ENCODE assay signal across 9 mouse cellular contexts in the genomic region with DNA sequence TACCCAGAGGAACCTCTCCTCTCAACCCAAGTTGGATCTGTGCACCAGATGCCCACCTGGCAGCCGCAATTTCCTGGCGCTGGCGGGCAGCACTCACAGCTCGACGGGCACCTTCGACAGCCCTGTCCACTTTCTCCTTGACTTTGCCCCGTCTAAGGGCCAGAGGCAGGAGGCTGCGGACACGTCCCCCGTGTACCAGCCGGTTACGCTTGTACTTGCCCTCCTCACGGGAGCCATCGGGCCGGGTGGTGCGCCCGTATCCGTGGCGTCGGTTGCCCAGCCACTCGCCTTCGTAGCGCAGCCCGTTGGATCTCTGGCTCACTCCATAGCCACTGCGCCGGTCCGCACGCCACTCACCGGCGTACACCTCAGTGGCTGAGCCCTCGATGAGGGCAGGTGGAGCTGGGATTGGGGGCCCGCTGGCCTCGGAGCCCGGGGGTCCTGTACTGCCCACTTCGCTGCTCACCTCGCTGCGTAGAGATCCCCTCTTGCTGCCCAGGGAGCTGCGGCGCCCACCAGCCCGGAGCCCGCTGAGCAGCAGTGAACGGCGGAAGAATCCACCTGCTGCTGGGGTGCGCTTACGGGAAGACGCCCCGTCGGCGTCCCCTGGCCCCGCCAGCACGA. TPM values are rescaled to one million over a fixed set of nuclear protein-coding genes. Genes with fewer than 3 reads are reported as not detected.
DNase-seq lines count a peak whose midpoint lies in the region; ATAC-seq and TF ChIP-seq lines count a peak whose summit lies in the region.
"Had no signal": no experiment of that assay in that cellular context is flagged by ENCODE, and none has a peak within 500 bp of the region (broad histone marks: within the 10 kb centered on the region; RNA-seq: fewer than 3 reads in every experiment).

No protein-coding gene starts in this region.

- H3K36me3 ChIP-seq in megakaryocyte, embryonic 14.5 days (replicated peaks; ENCODE audit: low read length): no peaks in the 10 kb centered on the region
- peaks cover 11% of the 10 kb centered on the region; the same call in 1 of the 2 replicates for H3K36me3 ChIP-seq in hindbrain, embryonic 15.5 days
- no peaks in the 10 kb centered on the region for H3K36me3 ChIP-seq in stomach, embryonic 14.5 days (ENCODE audit: control insufficient read depth, insufficient read depth, low read length)

- no peaks in the 10 kb centered on the region for H3K27me3 ChIP-seq in cerebellum, adult 2 months (ENCODE audit: control insufficient read depth, insufficient read depth, low read length)
- H3K27me3 ChIP-seq in megakaryocyte, embryonic 14.5 days (replicated peaks): peaks cover 90% of the 10 kb centered on the region
- H3K27me3 ChIP-seq in hindbrain, embryonic 15.5 days: no peaks in the 10 kb centered on the region
- peaks cover 15% of the 10 kb centered on the region for H3K27me3 ChIP-seq in stomach, embryonic 14.5 days (ENCODE audit: control insufficient read depth, insufficient read depth, low read length)

- H3K9me3 ChIP-seq in megakaryocyte, embryonic 14.5 days: peaks cover 6% of the 10 kb centered on the region; the same call in 1 of the 2 replicates
- H3K9me3 ChIP-seq in hindbrain, embryonic 15.5 days: no peaks in the 10 kb centered on the region
- no peaks in the 10 kb centered on the region for H3K9me3 ChIP-seq in stomach, embryonic 14.5 days (ENCODE audit: control insufficient read depth, low read depth, low read length)

- H3K4me3 ChIP-seq in cerebellum, adult 2 months (replicated peaks; ENCODE audit: insufficient read depth, low read depth, low read length): peak overlapping the region; percentile 11
- peak overlapping the region; percentile 92 for H3K4me3 ChIP-seq in megakaryocyte, embryonic 14.5 days (replicated peaks)
- peak overlapping the region; percentile 76 for H3K4me3 ChIP-seq in hindbrain, embryonic 15.5 days
- no peak overlapping the region for H3K4me3 ChIP-seq in stomach, embryonic 14.5 days (ENCODE audit: low read depth, low read length)

- TF ChIP-seq CTCF in cerebellum, adult 2 months (IDR thresholded peaks at IDR 0.05; ENCODE audit: borderline replicate concordance, insufficient read depth, low read depth, low read length): no peak

- ATAC-seq in megakaryocyte, adult 5-6 weeks (ENCODE audit: poor library complexity, severe bottlenecking): no peak
- ATAC-seq in hindbrain, embryonic 15.5 days (ENCODE audit: low FRiP score, low read depth): no peak
- ATAC-seq in stomach, embryonic 14.5 days (ENCODE audit: insufficient number of reproducible peaks, insufficient read depth, low FRiP score, low read depth): no peak

- WGBS in cerebellum, adult 2 months: 49% methylated on average over 51 of the region's 51 CpGs
- 69% methylated on average over 51 of the region's 51 CpGs for WGBS in hindbrain, embryonic 15.5 days
- 69% methylated on average over 50 of the region's 51 CpGs for WGBS in stomach, embryonic 14.5 days

- peak overlapping the region; percentile 74 for H3K4me2 ChIP-seq in hindbrain, embryonic 15.5 days
- H3K4me2 ChIP-seq in stomach, embryonic 14.5 days (replicated peaks; ENCODE audit: low read depth, low read length): peak overlapping the region; percentile 99; the same call in 1 of the 2 replicates

- peak overlapping the region; percentile 70 for H3K27ac ChIP-seq in cerebellum, adult 2 months (ENCODE audit: insufficient read depth, low read length)
- H3K27ac ChIP-seq in hindbrain, embryonic 15.5 days (replicated peaks): no peak overlapping the region
- no peak overlapping the region for H3K27ac ChIP-seq in stomach, embryonic 14.5 days (ENCODE audit: low read length)

- H3K4me1 ChIP-seq in cerebellum, adult 2 months (ENCODE audit: control insufficient read depth, insufficient read depth, low read length): peaks cover 47% of the 10 kb centered on the region
- peaks cover 70% of the 10 kb centered on the region for H3K4me1 ChIP-seq in megakaryocyte, embryonic 14.5 days
- peaks cover 80% of the 10 kb centered on the region for H3K4me1 ChIP-seq in hindbrain, embryonic 15.5 days (replicated peaks)
- peaks cover 24% of the 10 kb centered on the region; the same call in 1 of the 2 replicates for H3K4me1 ChIP-seq in stomach, embryonic 14.5 days (ENCODE audit: control insufficient read depth, insufficient read depth, low read length)

- TF ChIP-seq POLR2A in cerebellum, adult 2 months (IDR thresholded peaks at IDR 0.05; ENCODE audit: borderline replicate concordance, insufficient read depth, low read length): no peak

- peak; percentile 51 to 64 for DNase-seq in cerebellum, adult 2 months
- no peak for DNase-seq in cerebellum, postnatal 4 days (ENCODE audit: low spot score in 2 of 2)
- no peak for DNase-seq in gastrocnemius, postnatal 25 days
- no peak for DNase-seq in embryo, embryonic 11 days
- DNase-seq: adrenal gland, adult 8-10 months had no signal

- H3K9ac ChIP-seq in hindbrain, embryonic 15.5 days: peak overlapping the region; percentile 93
- H3K9ac ChIP-seq in stomach, embryonic 14.5 days (replicated peaks; ENCODE audit: low read depth, low read length): no peak overlapping the region

RNA-seq across cellular contexts. Expression of a gene that starts 3.3 kb away (rescaled TPM):
- polyA plus RNA-seq in cerebellum, adult 2 months (2012; rRNA removed): 204 and 227 TPM in 2 replicates
- polyA plus RNA-seq in megakaryocyte, embryonic 14.5 days (2012; ENCODE audit: insufficient read depth, low replicate concordance): 0.21 and 1.4 TPM in 2 replicates
- total RNA-seq in megakaryocyte, adult 5-6 weeks (2015): not detected in 2 replicates
- total RNA-seq in megakaryocyte, adult 5-6 weeks (2017): not detected in 2 replicates
- 33.6 and 40.7 TPM in 2 replicates for polyA plus RNA-seq in hindbrain, embryonic 15.5 days (2015; fragmentation: Nextera tagmentation; extraction: Ambion mirVana)
- polyA plus RNA-seq in stomach, embryonic 14.5 days (2014; fragmentation: Nextera tagmentation; extraction: Ambion mirVana): 2.6 and 2.7 TPM in 2 replicates
- total RNA-seq in gastrocnemius, postnatal 25 days (2021): under 1 TPM; 0.28 to 0.35 TPM

RNA-seq across cellular contexts. Expression of a gene that starts 7.1 kb away (rescaled TPM):
- 18.6 and 19.1 TPM in 2 replicates for polyA plus RNA-seq in cerebellum, adult 2 months (2012; rRNA removed)
- 8.5 and 13.4 TPM in 2 replicates for polyA plus RNA-seq in megakaryocyte, embryonic 14.5 days (2012; ENCODE audit: insufficient read depth, low replicate concordance)
- total RNA-seq in megakaryocyte, adult 5-6 weeks (2015): 43.2 and 46.7 TPM in 2 replicates
- total RNA-seq in megakaryocyte, adult 5-6 weeks (2017): 11.8 and 18.3 TPM in 2 replicates
- polyA plus RNA-seq in hindbrain, embryonic 15.5 days (2015; fragmentation: Nextera tagmentation; extraction: Ambion mirVana): 7.3 and 7.9 TPM in 2 replicates
- polyA plus RNA-seq in stomach, embryonic 14.5 days (2014; fragmentation: Nextera tagmentation; extraction: Ambion mirVana): 28.7 and 30.8 TPM in 2 replicates
- total RNA-seq in gastrocnemius, postnatal 25 days (2021): 1 to 10 TPM; 4.8 to 5.7 TPM

RNA-seq across cellular contexts. Expression of a gene that starts 18.9 kb away (rescaled TPM):
- polyA plus RNA-seq in cerebellum, adult 2 months (2012; rRNA removed): 12.8 and 13.8 TPM in 2 replicates
- 2.4 and 2.9 TPM in 2 replicates for polyA plus RNA-seq in megakaryocyte, embryonic 14.5 days (2012; ENCODE audit: insufficient read depth, low replicate concordance)
- 5.4 and 6.9 TPM in 2 replicates for total RNA-seq in megakaryocyte, adult 5-6 weeks (2015)
- 5.9 and 7.2 TPM in 2 replicates for total RNA-seq in megakaryocyte, adult 5-6 weeks (2017)
- 29.4 and 32.6 TPM in 2 replicates for polyA plus RNA-seq in hindbrain, embryonic 15.5 days (2015; fragmentation: Nextera tagmentation; extraction: Ambion mirVana)
- polyA plus RNA-seq in stomach, embryonic 14.5 days (2014; fragmentation: Nextera tagmentation; extraction: Ambion mirVana): 19.8 and 25.0 TPM in 2 replicates
- 10 to 100 TPM; 10.5 to 11.1 TPM for total RNA-seq in gastrocnemius, postnatal 25 days (2021)

RNA-seq across cellular contexts. Expression of a gene that starts 21.3 kb away (rescaled TPM):
- polyA plus RNA-seq in cerebellum, adult 2 months (2012; rRNA removed): 10.7 and 11.0 TPM in 2 replicates
- polyA plus RNA-seq in megakaryocyte, embryonic 14.5 days (2012; ENCODE audit: insufficient read depth, low replicate concordance): 10.0 and 16.4 TPM in 2 replicates
- 2.0 and 2.1 TPM in 2 replicates for total RNA-seq in megakaryocyte, adult 5-6 weeks (2015)
- total RNA-seq in megakaryocyte, adult 5-6 weeks (2017): 1.1 and 1.3 TPM in 2 replicates
- polyA plus RNA-seq in hindbrain, embryonic 15.5 days (2015; fragmentation: Nextera tagmentation; extraction: Ambion mirVana): 24.0 and 24.9 TPM in 2 replicates
- 6.0 and 6.6 TPM in 2 replicates for polyA plus RNA-seq in stomach, embryonic 14.5 days (2014; fragmentation: Nextera tagmentation; extraction: Ambion mirVana)
- 1 to 10 TPM; 3.5 to 3.7 TPM for total RNA-seq in gastrocnemius, postnatal 25 days (2021)

Comparison
In these comparisons a context has a peak if more than half of its experiments do, and no peak if none do; other contexts are left out.
1. DNase-seq: peak in cerebellum, adult 2 months (2 of 2); none in cerebellum, postnatal 4 days (0 of 2), gastrocnemius, postnatal 25 days (single experiment) and embryo, embryonic 11 days (single experiment).